18 mouse cellular contexts compared by ENCODE assay signal in the genomic region with DNA sequence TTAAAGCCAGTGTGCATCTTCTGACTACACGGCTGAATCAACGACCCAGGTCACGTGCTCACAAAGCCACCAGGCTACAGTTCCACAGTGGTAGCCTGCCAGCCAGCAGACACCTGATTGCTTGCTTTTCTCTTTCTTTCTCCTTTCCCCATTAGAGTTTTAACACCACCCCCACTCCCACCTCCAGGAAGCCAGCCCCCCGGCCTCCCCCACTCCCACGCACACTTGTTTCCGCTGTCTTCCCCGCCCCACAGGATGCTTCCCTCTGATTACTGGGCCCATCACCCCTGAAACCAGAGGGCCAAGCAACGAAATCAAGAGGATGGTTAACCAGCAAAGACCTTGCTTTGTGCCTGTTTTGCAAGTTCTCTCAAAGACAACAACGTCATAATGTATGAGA.
DNase-seq lines count a peak whose midpoint lies in the region; ATAC-seq and TF ChIP-seq lines count a peak whose summit lies in the region.
"Had no signal": no experiment of that assay in that cellular context is flagged by ENCODE, and none has a peak within 500 bp of the region (broad histone marks: within the 10 kb centered on the region; RNA-seq: fewer than 3 reads in every experiment).

No protein-coding gene starts in this region.

- ATAC-seq in forebrain, embryonic 13.5 days = no peak
- ATAC-seq in hindbrain, postnatal 0 days = no peak
- ATAC-seq: liver, postnatal 0 days had no signal

- H3K4me2 ChIP-seq in forebrain, embryonic 13.5 days = no peak overlapping the region
- no peak overlapping the region for H3K4me2 ChIP-seq in hindbrain, postnatal 0 days (ENCODE audit: low read depth, low read length)
- H3K4me2 ChIP-seq: hindbrain, embryonic 13.5 days; limb, embryonic 12.5 days; liver, embryonic 11.5 days; midbrain, embryonic 12.5 days had no signal

- H3K9me3 ChIP-seq in forebrain, embryonic 13.5 days (replicated peaks) = no peaks in the 10 kb centered on the region
- H3K9me3 ChIP-seq in forebrain, embryonic 10.5 days = no peaks in the 10 kb centered on the region
- no peaks in the 10 kb centered on the region for H3K9me3 ChIP-seq in hindbrain, postnatal 0 days (ENCODE audit: low read length)
- H3K9me3 ChIP-seq: hindbrain, embryonic 13.5 days; limb, embryonic 12.5 days; midbrain, embryonic 12.5 days had no signal

- no peak for DNase-seq in forebrain, embryonic 10.5 days (ENCODE audit: extremely low spot score, low spot score)
- DNase-seq in heart, postnatal 4 days = peak; percentile 20
- DNase-seq in heart, postnatal 36 days = no peak
- peak; percentile 22 for DNase-seq in T-cell, adult 2 months (ENCODE audit: low spot score)
- peak; percentile 77 for DNase-seq in thymus, postnatal 14 days
- no peak for DNase-seq in cerebellum, adult 2 months
- DNase-seq in hindbrain, postnatal 0 days (ENCODE audit: low spot score) = no peak
- DNase-seq: adrenal gland, adult 8-10 months; cerebellum, adult 11-12 months; gastrocnemius, adult 2 months; kidney, adult 2 months; kidney, postnatal 25 days; liver, postnatal 0 days had no signal

- no peak for TF ChIP-seq CTCF in cerebellum, adult 2 months (IDR thresholded peaks at IDR 0.05; ENCODE audit: borderline replicate concordance, insufficient read depth, low read depth, low read length)
- no peak for TF ChIP-seq CTCF in hindbrain, postnatal 0 days (IDR thresholded peaks at IDR 0.05; ENCODE audit: low read depth)

- no peaks in the 10 kb centered on the region for H3K4me1 ChIP-seq in forebrain, embryonic 13.5 days
- no peaks in the 10 kb centered on the region for H3K4me1 ChIP-seq in forebrain, embryonic 10.5 days
- H3K4me1 ChIP-seq in cerebellum, adult 2 months (ENCODE audit: control insufficient read depth, insufficient read depth, low read length) = no peaks in the 10 kb centered on the region
- H3K4me1 ChIP-seq in hindbrain, postnatal 0 days (ENCODE audit: insufficient read depth, low read length) = 0 out of 2 replicates have a peak, but pooled peaks cover 6% of the 10 kb centered on the region
- H3K4me1 ChIP-seq: midbrain, embryonic 12.5 days had no signal

- intact Hi-C loops in heart, postnatal 36 days (cut with DNase I) = loop anchor here (5.0 kb wide), 2 partner anchors 36 to 56 kb away; no protein-coding TSS in a partner anchor

- H3K27me3 ChIP-seq in forebrain, embryonic 13.5 days = no peaks in the 10 kb centered on the region
- H3K27me3 ChIP-seq in forebrain, embryonic 10.5 days (ENCODE audit: poor library complexity, severe bottlenecking) = no peaks in the 10 kb centered on the region
- H3K27me3 ChIP-seq in cerebellum, adult 2 months (ENCODE audit: control insufficient read depth, insufficient read depth, low read length) = no peaks in the 10 kb centered on the region; the same call in 1 of the 2 replicates
- no peaks in the 10 kb centered on the region for H3K27me3 ChIP-seq in hindbrain, postnatal 0 days (ENCODE audit: insufficient read depth, low read length)
- H3K27me3 ChIP-seq: hindbrain, embryonic 13.5 days; limb, embryonic 12.5 days; midbrain, embryonic 12.5 days had no signal

- TF ChIP-seq POLR2A in cerebellum, adult 2 months (IDR thresholded peaks at IDR 0.05; ENCODE audit: borderline replicate concordance, insufficient read depth, low read length) = no peak

- WGBS in forebrain, embryonic 13.5 days = 86% methylated on average over 9 of the region's 9 CpGs
- 84% methylated on average over 9 of the region's 9 CpGs for WGBS in forebrain, embryonic 10.5 days
- WGBS in cerebellum, adult 2 months = 79% methylated on average over 9 of the region's 9 CpGs
- WGBS in hindbrain, postnatal 0 days = 80% methylated on average over 9 of the region's 9 CpGs

- no peak overlapping the region for H3K9ac ChIP-seq in forebrain, embryonic 13.5 days
- no peak overlapping the region for H3K9ac ChIP-seq in hindbrain, postnatal 0 days (replicated peaks; ENCODE audit: low read length)
- H3K9ac ChIP-seq: hindbrain, embryonic 13.5 days; limb, embryonic 12.5 days; liver, postnatal 0 days; midbrain, embryonic 12.5 days had no signal

- no peak overlapping the region for H3K4me3 ChIP-seq in forebrain, embryonic 13.5 days
- no peak overlapping the region for H3K4me3 ChIP-seq in forebrain, embryonic 10.5 days
- H3K4me3 ChIP-seq in cerebellum, adult 2 months (replicated peaks; ENCODE audit: insufficient read depth, low read depth, low read length) = no peak overlapping the region
- H3K4me3 ChIP-seq in hindbrain, postnatal 0 days (ENCODE audit: low read length) = no peak overlapping the region
- H3K4me3 ChIP-seq: gastrocnemius, adult 2 months; hindbrain, embryonic 13.5 days; limb, embryonic 12.5 days; midbrain, embryonic 12.5 days had no signal

- peak overlapping the region; percentile 25; the same call in 1 of the 2 replicates for H3K27ac ChIP-seq in forebrain, embryonic 13.5 days
- no peak overlapping the region for H3K27ac ChIP-seq in forebrain, embryonic 10.5 days
- no peak overlapping the region for H3K27ac ChIP-seq in cerebellum, adult 2 months (ENCODE audit: insufficient read depth, low read length)
- no peak overlapping the region for H3K27ac ChIP-seq in hindbrain, postnatal 0 days
- H3K27ac ChIP-seq: hindbrain, embryonic 13.5 days; limb, embryonic 12.5 days; midbrain, embryonic 12.5 days had no signal

- no peaks in the 10 kb centered on the region for H3K36me3 ChIP-seq in forebrain, embryonic 13.5 days (ENCODE audit: poor library complexity, severe bottlenecking)
- H3K36me3 ChIP-seq in forebrain, embryonic 10.5 days (replicated peaks) = no peaks in the 10 kb centered on the region
- no peaks in the 10 kb centered on the region for H3K36me3 ChIP-seq in hindbrain, postnatal 0 days (ENCODE audit: insufficient read depth, low read length)
- H3K36me3 ChIP-seq: hindbrain, embryonic 13.5 days; limb, embryonic 12.5 days; midbrain, embryonic 12.5 days had no signal

Comparison
In these comparisons a context has a peak if more than half of its experiments do, and no peak if none do; other contexts are left out.
1. DNase-seq: peak in heart, postnatal 4 days (single experiment), T-cell, adult 2 months (single experiment) and thymus, postnatal 14 days (single experiment); none in forebrain, embryonic 10.5 days (single experiment), heart, postnatal 36 days (0 of 2), cerebellum, adult 2 months (0 of 2) and hindbrain, postnatal 0 days (single experiment).